Mouse (Mus musculus) monocyte, adult 5-6 weeks (primary cell): ENCODE data around the gene Entpd7. TPM values are rescaled to one million over a fixed set of nuclear protein-coding genes. Genes with fewer than 3 reads are reported as not detected.
A peak's percentile ranks its signal among the peaks of the same experiment; 100 is the strongest.

Experiments used
- ATAC-seq: fragments of 153-309, 156-312 bp; replicated peaks from 2 replicates; pipeline ENCODE4 v1.8.0; 2017; ENCODE audit warnings: mild to moderate bottlenecking; ENCODE audit not compliant: low TSS enrichment, insufficient number of reproducible peaks, severe bottlenecking, poor library complexity, low FRiP score
- total RNA-seq: library from RNA; stranded (forward); fragments of 200-1000, 200-491, 200-594 nt; gene quantifications from 3 replicates; pipeline ENCODE4 v1.2.3, GENCODE M21; 2017

The Entpd7 gene
- total RNA-seq, 1 experiment from 2014 or later: 1.5 TPM

DNA sequence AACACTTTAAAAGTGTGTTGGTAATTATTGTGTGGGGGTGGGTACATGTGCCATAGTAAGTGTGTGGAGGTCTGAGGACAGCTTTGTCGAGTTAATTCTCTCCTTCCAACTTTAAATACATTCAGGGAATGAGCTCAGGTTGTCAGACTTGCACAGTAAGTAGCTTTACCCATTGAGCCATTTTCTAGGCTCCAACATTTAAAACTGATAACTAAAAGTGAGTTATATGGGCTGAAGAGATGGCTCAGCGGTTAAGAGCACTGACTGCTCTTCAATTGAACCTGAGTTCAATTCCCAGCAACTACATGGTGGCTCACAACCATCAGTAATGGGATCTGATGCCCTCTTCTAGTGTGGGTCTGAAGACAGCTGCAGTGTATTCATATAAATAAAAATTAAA lies 64.8 kb downstream of the Entpd7 start:
- no peak for ATAC-seq

DNA sequence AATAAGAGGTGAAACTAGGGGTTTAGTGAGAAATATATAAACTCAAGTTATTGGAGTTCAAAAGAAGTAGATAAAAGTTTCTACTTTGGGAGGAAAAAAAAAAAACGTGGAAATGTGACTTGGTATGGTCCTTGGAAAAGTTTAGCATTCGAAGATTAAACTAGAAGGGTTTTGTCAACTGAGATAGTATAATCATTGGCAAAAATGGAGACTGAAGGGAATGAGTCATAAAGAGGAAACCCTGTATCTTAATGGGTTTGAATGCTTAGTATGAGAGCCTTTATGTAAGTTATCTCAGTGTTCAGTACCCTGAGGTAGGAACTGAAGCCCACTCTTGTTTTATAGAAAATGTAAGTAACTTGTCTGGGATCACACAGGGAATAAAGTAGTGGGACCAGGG lies 65.4 kb downstream of the Entpd7 start:
- no peak for ATAC-seq

DNA sequence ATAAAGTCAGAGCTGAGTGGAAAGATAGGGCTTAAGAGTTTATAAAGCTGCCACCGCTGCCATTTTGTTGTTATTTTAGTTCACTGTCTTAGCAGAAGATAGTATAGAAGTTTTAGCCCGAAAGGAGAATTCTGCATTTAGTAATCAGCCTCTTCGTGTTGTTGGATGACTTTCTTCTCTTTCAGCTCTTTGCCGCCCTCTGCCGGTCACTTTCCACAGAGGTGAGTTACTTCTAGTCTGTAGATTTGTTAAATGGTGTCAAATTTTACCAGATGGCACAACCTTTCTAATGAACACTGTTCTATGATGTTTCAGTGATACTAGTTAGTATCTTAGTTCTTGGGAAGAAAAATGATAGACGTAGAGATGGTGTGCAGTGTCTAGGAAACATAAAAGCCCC lies 71.0 kb downstream of the Entpd7 start:
- ATAC-seq: peak; percentile 63; the same call in 1 of the 2 replicates

GRCm38 (mm10) chr19:43761543-43762256 lies 72.2 kb downstream of the Entpd7 start:
- ATAC-seq: no peak

- no peak for ATAC-seq
Observed at GRCm38 (mm10) chr19:43762410-43762809, 72.9 kb downstream of the Entpd7 start.

DNA sequence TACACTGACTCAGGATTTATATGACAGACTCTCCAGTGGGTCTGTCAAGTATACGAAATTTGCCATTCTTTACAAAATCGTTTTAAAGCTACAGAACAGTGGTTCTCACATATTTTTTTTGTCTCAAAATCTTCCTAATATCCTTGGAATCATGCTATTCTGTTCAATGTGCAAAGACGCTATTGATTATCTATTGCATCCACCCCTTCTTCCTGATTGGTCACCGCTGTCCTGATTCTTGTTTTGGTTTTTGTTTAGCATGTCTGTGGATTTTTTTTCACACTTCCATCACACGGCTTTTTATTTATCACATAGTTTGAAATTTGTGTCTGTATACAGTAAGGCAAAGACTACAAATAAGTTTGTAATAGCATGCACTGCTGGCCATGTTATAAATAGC lies 77.0 kb downstream of the Entpd7 start:
- no peak for ATAC-seq

- ATAC-seq: no peak
Observed at GRCm38 (mm10) chr19:43767549-43768322, 78.3 kb downstream of the Entpd7 start.

DNA sequence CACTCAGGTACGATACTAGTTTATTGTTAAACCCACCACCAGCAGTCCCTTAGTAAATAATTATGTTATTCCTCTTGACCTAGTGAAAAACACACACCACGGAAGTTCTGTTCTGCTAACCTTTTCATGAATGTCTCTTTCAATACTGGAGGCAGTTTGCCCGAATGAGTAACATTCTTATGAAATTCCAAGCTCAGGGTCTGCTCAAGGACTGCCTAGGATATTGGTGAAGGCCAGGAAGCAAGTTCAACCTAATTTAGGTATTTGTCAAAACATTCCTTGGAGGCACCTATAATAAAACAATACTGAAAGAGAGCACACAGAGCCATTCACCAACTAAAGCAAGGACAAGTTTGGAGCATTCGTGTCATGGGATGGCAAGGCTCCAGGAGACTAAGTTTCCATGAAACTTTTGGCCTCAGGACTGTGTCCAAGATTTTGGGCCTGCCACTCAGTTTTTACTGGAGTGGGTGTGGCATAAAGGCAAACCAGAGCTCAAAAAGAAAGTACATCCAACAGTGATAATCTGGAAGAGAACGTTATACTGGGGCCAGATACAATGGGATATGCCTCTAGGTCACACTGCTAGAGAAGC lies 80.0 kb downstream of the Entpd7 start:
- no peak for ATAC-seq

GRCm38 (mm10) chr19:43770584-43770983 lies 81.1 kb downstream of the Entpd7 start:
- ATAC-seq: no peak

DNA sequence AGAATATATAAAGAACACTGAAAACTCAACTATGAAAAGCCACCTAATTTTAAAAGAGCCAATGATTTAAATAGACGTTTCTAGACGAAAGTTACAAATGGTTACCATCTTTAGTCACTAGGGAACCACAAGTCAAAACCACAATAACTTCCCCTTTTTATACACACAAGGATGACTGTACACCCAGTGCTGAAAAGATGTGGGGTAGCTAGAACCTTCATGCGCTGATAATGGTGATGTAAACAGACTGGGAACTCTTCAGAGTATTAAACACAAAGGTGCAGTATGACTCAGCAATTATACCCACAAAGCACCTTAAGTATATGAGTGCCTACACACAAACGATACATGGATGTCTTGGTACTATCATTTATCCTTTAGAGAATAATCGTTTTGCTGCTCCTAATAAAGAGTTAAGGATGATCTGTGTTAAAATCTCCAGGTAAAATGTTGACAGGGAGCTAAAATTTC lies 82.1 kb downstream of the Entpd7 start:
- ATAC-seq: peak; percentile 96

DNA sequence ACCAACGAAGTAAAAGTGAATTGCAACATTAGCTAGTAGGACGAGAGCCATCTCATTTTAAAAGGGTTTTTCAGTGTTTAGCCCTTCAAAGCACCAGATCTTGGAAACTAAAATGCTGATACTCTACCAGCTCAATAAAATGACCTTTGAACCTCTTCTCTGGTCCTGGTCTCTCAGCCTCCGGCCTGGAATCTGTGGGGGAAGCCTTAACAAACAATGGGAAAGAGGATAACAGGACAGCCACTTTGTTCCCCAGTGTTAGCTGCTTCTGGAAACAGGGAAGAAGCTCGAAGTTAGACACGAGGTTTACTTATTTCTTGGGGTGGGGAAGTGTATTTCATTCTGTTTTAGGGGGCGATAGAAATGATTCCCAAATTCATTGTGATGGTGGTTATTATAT lies 82.8 kb downstream of the Entpd7 start:
- ATAC-seq: no peak

DNA sequence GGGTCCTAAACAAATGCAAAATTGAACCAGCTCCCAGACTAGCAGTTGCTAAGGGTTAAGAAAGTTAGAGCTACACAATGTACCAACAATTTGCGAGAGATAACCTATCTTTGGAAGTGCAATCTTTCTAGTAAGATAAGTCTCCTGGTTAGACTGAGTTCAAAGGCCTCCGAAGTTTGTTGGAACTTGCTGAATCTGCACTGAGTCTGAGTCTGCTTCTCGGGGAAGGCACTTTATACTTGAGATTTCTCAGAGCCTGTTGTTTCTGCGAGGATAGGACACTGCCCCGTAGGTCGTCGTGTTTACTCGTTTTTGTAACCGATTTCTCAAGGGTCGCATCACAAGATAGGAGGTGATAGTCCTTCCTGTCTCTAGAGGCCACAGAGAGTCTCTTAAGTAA lies 86.0 kb downstream of the Entpd7 start:
- ATAC-seq: no peak

- ATAC-seq: no peak
Observed at GRCm38 (mm10) chr19:43776561-43776960, 87.1 kb downstream of the Entpd7 start.

- ATAC-seq: no peak
Observed at GRCm38 (mm10) chr19:43777308-43777707, 87.8 kb downstream of the Entpd7 start.

GRCm38 (mm10) chr19:43780391-43780790 lies 90.9 kb downstream of the Entpd7 start:
- ATAC-seq: no peak

DNA sequence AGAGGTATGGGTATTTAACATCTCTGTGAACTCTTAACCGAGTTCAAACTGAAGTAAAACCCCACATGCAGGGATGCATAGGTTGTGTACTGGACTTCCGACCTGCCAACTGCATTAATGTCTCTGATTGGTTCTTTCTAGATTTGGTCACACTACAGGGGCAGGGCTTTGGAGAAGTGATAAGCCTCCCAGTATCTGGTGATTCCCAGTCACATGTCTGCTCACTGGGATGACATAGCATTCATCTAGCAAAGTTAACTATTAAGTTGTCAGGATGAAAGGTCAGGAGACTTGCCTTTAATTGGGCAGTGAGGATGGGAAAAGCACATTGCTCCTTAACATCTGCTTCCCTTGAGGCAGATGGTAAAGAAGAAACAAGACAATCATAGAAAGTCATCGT lies 92.5 kb downstream of the Entpd7 start, which contains the start of gene Abcc2:
Abcc2 (plus strand) TSS at position 213 of the 400 bp plus-strand sequence.
- no peak for ATAC-seq
